Mouse (Mus musculus) lung, postnatal 25 days (tissue): ENCODE measurements around the gene Zfp710.
A peak's percentile ranks its signal among the peaks of the same experiment; 100 is the strongest.
"Not testable (repeated sequence)": the region's sequence is repeated elsewhere in the genome, so short reads cannot be mapped to it uniquely, and the experiment has no call there.

Source experiments
- DNase-seq: peaks from one replicate; pipeline ENCODE4 v3.0.0; 2022; ENCODE audit warnings: low spot score

Gene Zfp710

DNA sequence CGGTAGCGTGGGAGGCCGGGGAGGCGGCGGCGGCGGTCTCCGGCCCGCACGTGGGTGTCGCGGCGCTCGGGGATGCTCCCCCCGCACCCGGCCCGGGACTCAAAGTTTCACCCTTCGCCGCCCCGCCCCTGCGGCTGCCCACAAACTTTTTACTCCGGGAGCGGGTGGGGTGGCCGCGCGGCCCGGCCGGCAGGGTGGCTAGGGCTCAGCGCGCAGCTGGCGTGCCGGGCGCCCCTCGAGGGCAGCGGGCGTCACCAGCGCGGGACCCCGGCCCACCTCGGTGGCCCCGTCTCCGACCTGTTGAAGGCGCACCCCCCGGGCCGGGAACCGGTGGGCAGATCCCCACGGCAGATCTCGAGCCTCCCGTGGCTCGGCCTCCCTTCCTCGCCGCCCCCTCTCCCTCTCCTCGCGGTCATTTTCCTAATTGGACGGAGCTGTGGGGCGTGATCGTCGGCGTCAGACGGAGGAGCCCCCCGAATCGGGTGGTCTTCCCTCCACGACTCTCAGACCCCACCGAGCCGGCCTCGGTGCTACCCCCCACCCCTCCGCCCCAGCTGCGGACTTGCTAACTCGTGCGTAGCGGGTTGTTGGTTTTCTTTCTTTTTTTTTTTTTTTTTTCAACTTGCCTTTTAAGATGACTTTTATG lies 2.5 kb downstream of the Zfp710 start:
- DNase-seq, result peak; percentile 81

GRCm38 (mm10) chr7:80027636-80028417 lies 3.2 kb downstream of the Zfp710 start:
- no peak for DNase-seq

- DNase-seq, result no peak
Observed at GRCm38 (mm10) chr7:80028418-80028720, 3.8 kb downstream of the Zfp710 start.

- no peak for DNase-seq
Observed at GRCm38 (mm10) chr7:80030009-80030408, 5.4 kb downstream of the Zfp710 start.

GRCm38 (mm10) chr7:80030486-80030885 lies 5.9 kb downstream of the Zfp710 start:
- no peak for DNase-seq

DNA sequence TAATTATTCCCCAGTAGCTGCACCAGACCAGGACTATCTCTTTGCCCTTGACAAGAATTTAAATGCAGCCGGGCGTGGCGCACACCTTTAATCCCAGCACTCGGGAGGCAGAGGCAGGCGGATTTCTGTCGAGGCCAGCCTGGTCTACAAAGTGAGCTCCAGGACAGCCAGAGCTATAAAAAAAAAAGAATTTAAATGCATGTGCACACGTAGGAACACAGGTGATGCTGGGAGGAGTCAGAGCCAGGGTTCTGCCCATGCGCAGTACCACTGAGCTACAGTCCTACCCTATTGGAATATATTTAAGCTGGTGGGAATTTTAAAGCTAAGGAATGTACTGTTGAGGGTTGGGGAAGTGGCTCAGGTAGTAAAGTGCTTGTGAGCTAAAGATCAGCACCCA lies 6.4 kb downstream of the Zfp710 start:
- DNase-seq, result no peak

GRCm38 (mm10) chr7:80031478-80031877 lies 6.9 kb downstream of the Zfp710 start:
- no peak for DNase-seq

GRCm38 (mm10) chr7:80032216-80033052 lies 7.8 kb downstream of the Zfp710 start:
- no peak for DNase-seq

DNA sequence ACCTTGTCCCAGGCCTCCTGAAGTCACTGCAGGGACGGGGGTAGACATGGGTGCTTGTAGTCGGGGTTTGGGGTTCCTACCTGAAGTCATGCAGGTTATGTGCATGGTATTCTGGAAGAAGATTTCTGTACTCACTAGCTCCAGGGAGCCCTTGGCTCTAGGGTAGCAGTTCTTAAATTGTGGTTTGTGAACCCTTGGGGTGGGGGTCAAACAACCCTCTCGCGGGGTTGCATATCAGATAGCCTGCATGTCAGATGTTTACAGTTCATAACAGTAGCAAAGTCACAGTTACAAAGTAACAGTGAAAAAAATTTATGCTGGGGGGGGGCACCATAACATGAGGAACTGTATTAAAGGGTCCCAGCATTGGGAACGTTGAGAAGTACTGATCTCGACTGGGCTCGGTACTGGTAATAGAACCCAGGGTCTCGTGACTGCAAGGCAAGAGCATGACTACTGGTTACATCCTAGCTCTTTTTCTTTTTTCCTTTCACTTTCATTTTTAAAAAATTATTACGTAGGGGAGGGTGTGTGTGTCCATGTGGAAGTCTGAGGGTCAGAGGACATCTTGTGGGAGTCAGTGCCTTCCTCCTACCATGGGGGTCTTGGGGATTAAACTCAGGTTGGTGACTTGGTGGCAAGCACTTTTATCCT lies 8.6 kb downstream of the Zfp710 start:
- DNase-seq, result no peak

DNA sequence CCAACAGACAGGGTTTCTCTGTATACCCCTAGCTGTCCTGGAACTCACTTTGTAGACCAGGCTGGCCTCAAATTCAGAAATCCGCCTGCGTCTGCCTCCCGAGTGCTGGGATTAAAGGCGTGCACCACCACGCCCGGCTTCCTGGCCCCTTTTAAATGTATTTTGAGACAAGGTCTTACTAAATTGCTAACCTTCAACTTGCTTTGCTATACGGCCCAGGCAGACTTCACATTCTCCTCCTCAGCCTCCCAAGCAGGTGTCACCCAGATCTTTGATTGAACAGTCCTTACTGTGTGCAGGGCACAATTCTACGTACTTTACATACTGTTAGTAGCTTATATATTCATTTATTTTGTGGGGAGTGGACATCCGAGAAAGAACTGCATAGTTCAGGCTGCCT lies 9.2 kb downstream of the Zfp710 start:
- DNase-seq, result no peak

- DNase-seq, result no peak
Observed at GRCm38 (mm10) chr7:80035086-80035485, 10.5 kb downstream of the Zfp710 start.

GRCm38 (mm10) chr7:80035748-80036147 lies 11.1 kb downstream of the Zfp710 start:
- DNase-seq, result peak; percentile 77

DNA sequence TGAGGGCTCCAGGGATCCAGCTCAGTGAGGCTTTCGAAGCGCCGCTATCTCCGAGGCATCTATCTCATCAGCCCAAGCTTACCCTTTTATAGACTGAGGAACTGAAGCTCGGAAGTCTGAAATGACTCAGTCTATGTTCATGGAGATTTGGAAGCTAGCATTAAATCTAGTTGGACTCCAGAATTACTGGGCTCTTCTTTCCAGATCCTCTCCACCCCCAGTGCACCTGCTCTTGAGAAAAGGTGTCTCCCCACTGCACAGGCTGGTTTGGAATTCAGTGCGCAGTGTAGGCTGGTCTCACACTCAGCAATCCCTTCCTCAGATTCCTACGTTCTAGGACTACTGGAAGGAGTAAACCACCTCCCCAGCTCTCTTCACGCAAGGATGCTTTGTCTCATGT lies 15.1 kb downstream of the Zfp710 start:
- DNase-seq, result no peak

DNA sequence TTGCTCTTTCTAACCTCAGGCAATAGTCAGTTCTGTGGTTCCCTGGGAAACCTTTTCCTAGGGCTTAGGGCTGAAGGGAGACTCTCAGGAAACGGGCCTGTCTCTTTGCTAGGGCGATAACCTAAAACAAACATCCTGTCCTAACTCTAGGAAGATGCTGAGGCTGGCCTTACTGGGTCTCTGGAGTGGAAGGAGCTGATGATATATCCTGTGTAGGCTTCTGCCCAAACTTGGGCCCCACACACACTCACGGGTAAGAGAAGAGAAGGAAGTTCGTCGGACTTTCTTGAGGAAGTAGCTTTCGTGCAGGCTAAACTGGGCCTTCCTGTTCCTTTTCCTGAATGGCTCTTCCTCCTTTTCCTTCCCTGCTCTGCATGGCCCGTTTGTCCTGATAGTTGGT lies 19.6 kb downstream of the Zfp710 start:
- peak; percentile 75 for DNase-seq

DNA sequence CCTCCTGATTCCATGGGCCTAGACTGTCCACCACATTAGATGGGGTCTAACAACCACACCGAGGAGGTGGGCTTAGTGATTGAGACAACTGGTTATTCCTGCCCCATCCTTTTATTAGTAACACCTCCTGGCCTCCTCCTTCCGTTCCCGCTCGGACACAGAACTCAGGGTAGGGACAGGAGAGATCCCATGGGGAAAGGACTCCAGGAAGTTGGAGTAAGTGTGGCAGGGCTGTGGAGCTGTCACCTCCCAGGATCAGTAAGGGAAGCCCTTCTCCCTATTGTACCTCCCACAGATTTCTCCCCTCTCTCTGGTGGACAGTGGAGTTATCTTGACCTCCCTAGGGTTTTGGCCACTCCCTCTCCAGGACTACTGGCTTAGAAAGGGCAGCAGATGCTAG lies 22.4 kb downstream of the Zfp710 start:
- no peak for DNase-seq

DNA sequence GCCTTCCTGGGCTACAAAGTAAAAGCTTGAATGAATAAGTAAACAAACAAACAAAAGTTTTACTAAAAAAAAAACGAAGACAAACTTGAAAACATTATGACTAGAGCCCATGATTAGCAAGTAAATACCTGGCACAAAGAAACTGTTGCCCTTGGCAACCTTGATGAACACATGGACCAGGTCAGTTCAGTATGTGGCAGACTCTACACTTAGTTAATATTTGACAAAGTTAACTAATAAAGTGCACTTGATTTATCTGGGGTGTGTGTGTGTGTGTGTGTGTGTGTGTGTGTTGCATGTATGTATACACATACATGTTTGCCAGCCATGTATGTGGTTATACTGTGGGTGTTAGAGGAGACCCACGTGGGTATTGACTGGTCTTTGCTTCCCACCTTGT lies 25.1 kb downstream of the Zfp710 start:
- no peak for DNase-seq

DNA sequence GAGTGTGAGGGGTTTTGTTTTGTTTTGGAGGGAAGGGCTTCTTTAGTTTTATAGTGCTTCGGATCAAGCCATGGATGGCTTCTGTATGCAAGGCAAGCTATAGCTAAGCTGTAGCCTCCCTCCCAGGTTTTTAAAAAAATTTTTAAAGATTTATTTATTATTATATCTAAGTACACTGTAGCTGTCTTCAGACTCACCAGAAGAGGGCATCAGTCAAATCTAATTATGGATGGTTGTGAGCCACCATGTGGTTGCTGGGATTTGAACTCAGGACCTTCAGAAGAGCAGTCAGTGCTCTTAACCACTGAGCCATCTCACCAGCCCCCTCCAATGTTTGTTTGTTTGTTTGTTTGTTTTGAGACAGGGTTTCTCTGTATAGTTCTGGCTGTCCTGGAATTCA lies 25.8 kb downstream of the Zfp710 start:
- not testable (repeated sequence) for DNase-seq

- DNase-seq, result no peak
Observed at GRCm38 (mm10) chr7:80051835-80052234, 27.2 kb downstream of the Zfp710 start.

GRCm38 (mm10) chr7:80052261-80052660 lies 27.6 kb downstream of the Zfp710 start:
- DNase-seq, result peak; percentile 85

GRCm38 (mm10) chr7:80053147-80053546 lies 28.5 kb downstream of the Zfp710 start:
- DNase-seq, result peak; percentile 46

- DNase-seq, result no peak
Observed at GRCm38 (mm10) chr7:80055781-80056180, 31.2 kb downstream of the Zfp710 start.

GRCm38 (mm10) chr7:80057002-80057691 lies 32.5 kb downstream of the Zfp710 start:
- peak; percentile 86 for DNase-seq
